Mouse (Mus musculus) lung, postnatal 0 days (tissue): ENCODE measurements at regions not wholly inside any gene's neighbourhood (a gene's known extent, or its start where the extent isn't known, plus 50 kb on each side); places are given as distances from the start of the nearest gene placed in this dataset.
A peak's percentile ranks its signal among the peaks of the same experiment; 100 is the strongest.

Source experiments
- ATAC-seq: fragments of 200-750 bp; cut with Nextera tagmentation; 2 replicates; pipeline ENCODE4 v1.8.0; 2017; ENCODE audit warnings: moderate library complexity
- DNase-seq: peaks from one replicate; pipeline ENCODE4 v3.0.0-alpha.2; 2016; ENCODE audit warnings: low spot score
- H3K27ac ChIP-seq: fragments of 300-500 bp; sonication (generic); 2 replicates; pipeline ENCODE4 v1.5.1; 2014; ENCODE audit warnings: antibody characterized with exemption, mild to moderate bottlenecking, low read length, mixed read lengths
- H3K27me3 ChIP-seq: fragments of 300-500 bp; sonication (generic); replicated peaks from 2 replicates; pipeline ENCODE4 v1.6.1; 2014; ENCODE audit warnings: low read length, mixed read lengths; ENCODE audit not compliant: insufficient read depth
- H3K36me3 ChIP-seq: fragments of 300-500 bp; sonication (generic); 2 replicates; pipeline ENCODE4 v1.6.1; 2014; ENCODE audit warnings: low read length, mixed read lengths; ENCODE audit not compliant: insufficient read depth
- H3K4me1 ChIP-seq: fragments of 300-500 bp; sonication (generic); 2 replicates; pipeline ENCODE4 v1.6.1; 2014; ENCODE audit warnings: antibody characterized with exemption, low read depth, low read length, mixed read lengths; ENCODE audit not compliant: insufficient read depth
- H3K4me2 ChIP-seq: fragments of 300-500 bp; sonication (generic); replicated peaks from 2 replicates; pipeline ENCODE4 v1.6.1; 2014; ENCODE audit warnings: low read depth, mild to moderate bottlenecking, low read length, moderate library complexity, mixed read lengths
- H3K4me3 ChIP-seq: fragments of 300-500 bp; sonication (generic); 2 replicates; pipeline ENCODE4 v1.5.1; 2014; ENCODE audit warnings: low read depth, low read length
- H3K9ac ChIP-seq: fragments of 300-500 bp; sonication (generic); replicated peaks from 2 replicates; pipeline ENCODE4 v1.6.1; 2014; ENCODE audit warnings: low read depth, mild to moderate bottlenecking
- H3K9me3 ChIP-seq: fragments of 300-500 bp; sonication (generic); 2 replicates; pipeline ENCODE4 v1.6.1; 2016; ENCODE audit warnings: low read length, mixed read lengths
- CTCF ChIP-seq: IDR thresholded peaks from 2 replicates; pipeline ENCODE4 v1.5.1; 2016; ENCODE audit warnings: antibody characterized with exemption, mild to moderate bottlenecking
- EP300 ChIP-seq: IDR thresholded peaks from 2 replicates; pipeline ENCODE4 v1.6.1; 2016; ENCODE audit warnings: antibody characterized with exemption, mild to moderate bottlenecking, control low read depth
- WGBS: fragments of 180-500 bp; shearing (Covaris S2); extraction: QIAGEN DNeasy Blood & Tissue Kit; methylation state at CpG from one replicate; pipeline ENCODE4 v1.1.7; 2014; 5-methylcytosine and 5-hydroxymethylcytosine counted together

GRCm38 (mm10) chr11:90871686-90872085, 183.5 kb upstream of the Tom1l1 start:
- no peak overlapping the region for H3K27ac ChIP-seq
- no peaks in the 10 kb centered on the region for H3K27me3 ChIP-seq
- H3K9ac ChIP-seq = no peak overlapping the region
- H3K36me3 ChIP-seq = no peaks in the 10 kb centered on the region
- 93% methylated on average over 2 of the region's 2 CpGs for WGBS
- no peak for TF ChIP-seq EP300
- no peak for TF ChIP-seq CTCF
- no peaks in the 10 kb centered on the region for H3K9me3 ChIP-seq
- no peak overlapping the region for H3K4me3 ChIP-seq
- ATAC-seq (no peak), DNase-seq (no peak)
- H3K4me2 ChIP-seq = no peak overlapping the region
- H3K4me1 ChIP-seq = no peaks in the 10 kb centered on the region

GRCm38 (mm10) chr11:90863981-90864760, 176.0 kb upstream of the Tom1l1 start:
- Histone ChIP-seq H3K27ac (no peak overlapping the region), H3K27me3 (no peaks in the 10 kb centered on the region), H3K9me3 (no peaks in the 10 kb centered on the region), H3K9ac (no peak overlapping the region), H3K4me1 (no peaks in the 10 kb centered on the region), H3K36me3 (no peaks in the 10 kb centered on the region), H3K4me3 (no peak overlapping the region), H3K4me2 (no peak overlapping the region)
- no peak for TF ChIP-seq EP300
- no peak for TF ChIP-seq CTCF
- DNase-seq = no peak
- ATAC-seq = no peak
- WGBS = 66% methylated on average over 4 of the region's 4 CpGs

- Histone ChIP-seq H3K4me2 (no peak overlapping the region), H3K4me1 (no peaks in the 10 kb centered on the region), H3K4me3 (no peak overlapping the region), H3K9me3 (no peaks in the 10 kb centered on the region), H3K27me3 (no peaks in the 10 kb centered on the region), H3K27ac (no peak overlapping the region), H3K36me3 (no peaks in the 10 kb centered on the region), H3K9ac (no peak overlapping the region)
- ATAC-seq = no peak
- TF ChIP-seq EP300 (no peak), CTCF (no peak)
- WGBS = 79% methylated on average over 1 of the region's 1 CpGs
- DNase-seq = no peak
Measured at GRCm38 (mm10) chr11:90855731-90856130, 167.6 kb upstream of the Tom1l1 start.

- ATAC-seq (no peak), DNase-seq (no peak)
- no peaks in the 10 kb centered on the region for H3K27me3 ChIP-seq
- H3K4me3 ChIP-seq = no peak overlapping the region
- H3K9me3 ChIP-seq = no peaks in the 10 kb centered on the region
- TF ChIP-seq EP300 (no peak), CTCF (no peak)
- H3K27ac ChIP-seq = no peak overlapping the region
- 74% methylated on average over 3 of the region's 3 CpGs for WGBS
- no peaks in the 10 kb centered on the region for H3K4me1 ChIP-seq
- no peak overlapping the region for H3K4me2 ChIP-seq
- H3K9ac ChIP-seq = no peak overlapping the region
- H3K36me3 ChIP-seq = no peaks in the 10 kb centered on the region
Measured at GRCm38 (mm10) chr11:90855324-90855723, 167.2 kb upstream of the Tom1l1 start.

GRCm38 (mm10) chr11:90851221-90851620, 163.1 kb upstream of the Tom1l1 start:
- Histone ChIP-seq H3K4me3 (no peak overlapping the region), H3K9me3 (no peaks in the 10 kb centered on the region), H3K9ac (no peak overlapping the region), H3K36me3 (no peaks in the 10 kb centered on the region), H3K4me2 (no peak overlapping the region), H3K4me1 (no peaks in the 10 kb centered on the region), H3K27ac (no peak overlapping the region), H3K27me3 (no peaks in the 10 kb centered on the region)
- DNase-seq = no peak
- no peak for TF ChIP-seq EP300
- TF ChIP-seq CTCF = no peak
- ATAC-seq = no peak

GRCm38 (mm10) chr11:90844925-90845319, 156.8 kb upstream of the Tom1l1 start:
- no peaks in the 10 kb centered on the region for H3K36me3 ChIP-seq
- no peak overlapping the region for H3K4me2 ChIP-seq
- 53% methylated on average over 6 of the region's 6 CpGs for WGBS
- peak; percentile 14 for DNase-seq
- H3K9me3 ChIP-seq = no peaks in the 10 kb centered on the region; the same call in 1 of the 2 replicates
- no peaks in the 10 kb centered on the region for H3K27me3 ChIP-seq
- H3K4me3 ChIP-seq = no peak overlapping the region
- no peak overlapping the region for H3K9ac ChIP-seq
- TF ChIP-seq EP300 = no peak
- TF ChIP-seq CTCF = no peak
- H3K4me1 ChIP-seq = no peaks in the 10 kb centered on the region
- ATAC-seq = no peak
- H3K27ac ChIP-seq = no peak overlapping the region
